Mouse (Mus musculus): ENCODE results near the gene Tmprss6.

Gene Tmprss6

DNA sequence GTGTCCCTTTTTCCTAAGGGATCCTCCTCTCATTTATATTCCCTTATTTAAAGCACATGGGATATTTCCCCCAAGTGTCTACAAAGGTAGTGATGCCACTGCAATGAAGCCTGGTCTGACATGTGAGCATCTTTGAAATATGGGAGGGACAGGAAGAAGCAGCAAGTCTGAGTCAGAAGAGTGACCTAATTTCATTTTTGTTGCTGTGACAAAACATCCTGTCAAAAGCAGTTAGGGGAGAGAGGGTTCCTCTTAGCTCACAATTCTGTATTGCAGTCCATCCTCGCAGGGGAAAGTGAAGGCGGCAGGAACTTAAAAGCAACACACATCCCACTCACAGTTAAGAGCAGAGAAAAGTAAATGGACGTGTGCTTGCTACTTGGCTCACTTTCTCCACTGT is 77.6 kb downstream of the Tmprss6 start:
- in situ Hi-C loops (cut with MboI; ENCODE audit: unreplicated experiment in 2 of 2), result no loop called here

Data from v-Abl transformed pro-B cells (cell line).